Mouse (Mus musculus): ENCODE measurements around the gene Cdpf1.

DNA sequence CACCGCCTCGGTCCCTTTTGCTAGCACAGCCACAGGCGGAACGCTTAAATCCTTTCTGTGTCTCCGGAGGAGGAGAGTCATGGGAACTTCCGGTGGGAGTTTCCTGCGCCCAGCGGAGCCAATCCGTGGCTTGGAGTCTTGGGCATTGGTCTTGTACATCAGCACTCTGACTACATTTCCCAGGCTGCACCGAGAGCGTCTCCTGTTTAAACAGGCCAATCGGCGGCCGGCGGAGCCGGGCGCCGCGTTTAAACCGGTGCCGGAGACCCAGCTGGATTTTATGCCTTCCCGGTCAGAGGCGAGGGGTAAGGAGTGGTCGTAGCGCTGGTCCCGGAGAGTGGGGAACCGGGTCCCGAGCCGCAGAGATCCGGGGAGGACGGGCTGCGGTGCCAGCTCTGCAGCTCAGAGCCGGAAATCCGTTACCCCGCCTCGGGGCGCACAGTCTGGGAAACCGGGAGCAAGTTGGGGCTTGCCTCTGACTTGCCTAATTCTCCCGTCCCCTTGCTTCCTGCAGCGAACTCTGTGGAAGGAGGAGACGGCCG lies 48.1 kb upstream of the Cdpf1 start, which contains the start of gene Gtse1:
- TF ChIP-seq CTCF (IDR thresholded peaks at IDR 0.05; ENCODE audit: control insufficient read depth, insufficient read depth, insufficient read length) (no peak), USF1 (IDR thresholded peaks at IDR 0.05; ENCODE audit: low read depth) (no peak), MAX (IDR thresholded peaks at IDR 0.05) (peak; percentile 65), CEBPB (IDR thresholded peaks at IDR 0.05; ENCODE audit: low read depth) (no peak), MYOG (IDR thresholded peaks at IDR 0.05; ENCODE audit: control insufficient read depth, extremely low read depth, insufficient read length) (no peak), MYOD1 (IDR thresholded peaks at IDR 0.05; ENCODE audit: control insufficient read depth, insufficient read length, low read depth) (no peak)

All from C2C12 (cell line).